Mouse (Mus musculus) kidney, adult 9 months (tissue): Measurements from ENCODE around the gene Spag9.
"Not testable (repeated sequence)": the region's sequence is repeated elsewhere in the genome, so short reads cannot be mapped to it uniquely, and the experiment has no call there.

Experiments used
- DNase-seq: peaks from one replicate; pipeline ENCODE4 v3.0.0; 2022

Gene Spag9

DNA sequence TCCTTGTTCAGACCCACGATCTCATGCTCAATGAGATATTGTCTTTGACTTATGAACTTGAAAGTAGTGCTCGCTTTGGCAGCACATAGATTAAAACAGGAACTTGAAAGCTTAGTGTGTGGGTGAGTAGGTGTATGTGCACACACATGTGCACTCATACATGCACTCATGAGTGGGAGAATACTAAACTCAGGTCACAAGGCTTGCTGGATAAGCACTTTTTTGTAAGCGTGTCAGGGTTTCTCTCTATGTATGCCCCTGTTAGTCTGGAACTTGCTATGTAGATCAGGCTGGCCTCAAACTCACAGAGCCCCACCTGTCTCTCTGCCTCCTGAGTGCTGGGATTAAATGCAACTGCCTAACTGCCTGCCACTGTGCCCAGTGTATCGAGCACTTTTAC lies 8.9 kb upstream of the Spag9 start:
- DNase-seq, result no peak

DNA sequence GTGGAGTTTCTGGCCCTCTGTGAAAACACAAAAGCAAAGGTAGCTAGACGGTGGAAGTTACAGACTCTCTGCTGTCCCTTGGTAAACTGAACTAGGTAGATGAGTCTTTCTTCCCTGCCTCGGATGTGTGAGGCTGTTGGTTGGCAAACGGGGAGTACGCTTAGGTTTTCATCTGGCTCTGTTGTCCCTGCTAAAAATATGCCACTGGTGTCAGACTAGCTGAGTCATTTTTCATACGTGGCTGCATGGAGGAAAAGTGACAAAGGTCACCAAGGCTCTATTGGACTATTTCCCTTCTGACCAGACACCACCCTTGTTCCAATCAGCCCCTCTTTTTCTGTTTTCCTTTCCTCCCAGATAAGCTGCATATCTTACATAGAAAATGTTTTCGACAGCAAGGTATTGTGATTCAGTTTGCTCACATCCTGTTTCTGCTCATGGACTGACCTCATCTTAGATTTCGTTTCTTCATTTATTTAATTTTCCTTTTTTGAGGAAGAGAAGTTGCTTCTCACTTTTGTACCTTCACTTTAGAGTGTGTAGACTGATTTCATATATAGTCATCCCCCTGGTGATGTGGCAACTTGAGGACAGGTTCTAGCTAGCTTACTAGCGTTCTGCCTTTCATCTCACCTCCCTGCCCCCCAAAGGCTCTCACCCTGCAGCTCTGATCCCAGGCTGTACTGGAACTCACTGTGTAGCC lies 8.1 kb upstream of the Spag9 start:
- peak; percentile 63 for DNase-seq

GRCm38 (mm10) chr11:93988328-93989062 lies 7.4 kb upstream of the Spag9 start:
- peak; percentile 76 for DNase-seq

DNA sequence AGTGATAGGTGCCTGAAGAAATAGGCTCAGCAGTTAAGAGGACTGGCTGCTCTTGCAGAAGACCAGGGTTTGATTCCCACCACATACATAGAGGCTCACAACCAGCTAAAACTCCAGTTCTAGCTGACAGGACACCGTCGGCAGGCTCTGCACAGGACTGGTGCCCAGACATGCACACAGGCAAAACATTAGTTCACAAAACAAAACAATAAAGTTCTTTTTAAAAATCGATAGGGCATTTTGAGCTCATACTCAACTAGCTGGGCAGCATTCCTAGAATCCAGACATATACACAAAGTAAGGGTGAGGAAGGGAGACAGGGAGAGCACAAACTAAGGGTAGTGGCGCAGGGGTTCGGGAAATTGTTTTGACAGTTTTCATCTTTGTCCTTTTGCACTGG lies 1.4 kb upstream of the Spag9 start:
- DNase-seq, result peak; percentile 27

GRCm38 (mm10) chr11:93995111-93995719 lies 676 bp upstream of the Spag9 start:
- DNase-seq, result peak; percentile 94

GRCm38 (mm10) chr11:93996306-93997140 lies 632 bp downstream of the Spag9 start:
- peak; percentile 63 for DNase-seq

DNA sequence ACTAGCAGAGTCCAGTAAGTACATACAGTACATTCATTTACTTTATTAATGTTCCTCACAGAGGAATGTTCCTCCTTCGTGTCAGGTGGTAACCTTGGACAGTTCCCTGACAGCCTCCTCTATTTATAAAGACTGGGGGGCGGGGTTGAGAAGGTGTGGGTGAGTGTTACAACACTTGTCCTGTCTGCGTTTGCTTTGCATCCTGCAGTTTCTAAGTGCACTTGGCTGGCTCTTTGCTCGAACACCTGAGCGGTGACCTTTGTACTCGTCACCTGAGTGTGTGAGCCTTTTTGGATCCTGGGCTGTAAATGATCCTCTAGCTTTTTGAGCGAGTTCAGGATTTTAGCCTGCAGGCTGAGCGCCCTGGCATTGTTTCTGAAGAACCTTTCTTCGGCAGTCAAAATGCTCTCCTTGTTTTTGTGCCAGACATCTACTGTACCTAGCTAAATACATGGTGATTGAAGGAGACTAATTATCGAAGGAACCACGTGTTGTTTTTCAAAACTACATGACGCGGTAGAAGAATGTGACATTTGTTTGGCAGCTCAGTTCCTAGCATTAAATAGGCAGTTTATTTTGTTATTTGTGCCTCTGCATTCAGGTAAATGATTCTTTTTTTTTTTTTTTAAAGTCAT lies 1.4 kb downstream of the Spag9 start:
- DNase-seq, result peak; percentile 97

GRCm38 (mm10) chr11:93999276-93999675 lies 3.4 kb downstream of the Spag9 start:
- DNase-seq, result peak; percentile 39

DNA sequence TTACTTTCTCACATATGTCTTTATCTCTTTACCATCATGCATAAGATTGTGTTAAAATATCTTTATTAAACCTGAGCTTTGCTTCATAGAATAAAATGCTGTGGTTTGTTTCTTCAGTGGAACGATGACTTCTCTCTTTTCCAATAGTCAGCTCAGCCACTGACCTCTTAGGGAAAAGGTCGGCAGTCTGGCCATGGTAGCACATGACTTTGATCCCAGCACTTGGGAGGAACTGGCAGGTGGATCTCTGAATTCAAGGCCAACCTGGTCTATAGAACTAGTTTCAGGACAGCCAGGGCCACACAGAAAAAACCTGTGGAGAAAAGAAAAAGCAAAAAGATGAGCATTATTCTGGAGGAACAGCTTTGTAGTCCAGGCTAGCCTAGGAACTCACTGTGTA lies 7.5 kb downstream of the Spag9 start:
- DNase-seq, result peak; percentile 31

DNA sequence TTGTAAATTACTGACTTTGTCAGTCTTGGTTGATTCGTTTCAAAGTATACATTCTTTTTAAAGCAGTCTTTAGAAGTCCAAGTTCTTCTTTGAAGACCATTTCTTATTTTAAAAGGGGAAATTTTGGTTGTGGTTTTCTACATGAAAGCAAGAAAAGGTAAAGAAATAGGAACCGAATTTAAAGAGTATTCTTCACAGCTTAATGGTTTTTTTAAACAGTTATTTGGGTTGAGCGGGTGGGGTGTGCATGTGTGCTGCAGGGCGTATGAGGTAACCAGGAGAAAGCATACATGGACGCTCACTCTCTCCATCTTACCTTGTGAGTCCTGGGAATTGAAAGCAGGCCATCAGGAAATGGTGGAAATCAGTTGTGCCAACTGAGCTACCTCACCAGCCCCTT lies 23.2 kb downstream of the Spag9 start:
- DNase-seq, result no peak

DNA sequence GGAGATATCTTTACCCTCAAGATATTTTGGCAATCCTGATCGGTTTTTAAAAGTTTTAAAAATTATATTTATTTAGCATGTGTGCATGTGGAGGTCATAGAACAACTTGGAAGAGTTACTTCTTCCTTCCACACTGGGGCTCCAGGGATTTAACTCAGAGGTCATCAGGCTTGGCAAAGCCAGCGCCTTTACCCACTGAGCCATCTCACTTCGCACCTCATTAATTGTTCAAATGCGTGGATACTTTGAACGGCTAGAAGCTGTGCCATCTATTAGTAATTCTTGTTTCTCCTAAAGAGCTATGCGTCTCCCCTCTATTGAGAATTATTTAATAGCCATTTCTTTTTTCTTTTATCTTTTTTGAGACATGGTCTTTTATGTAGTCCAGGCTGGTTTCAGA lies 24.5 kb downstream of the Spag9 start:
- DNase-seq, result no peak

DNA sequence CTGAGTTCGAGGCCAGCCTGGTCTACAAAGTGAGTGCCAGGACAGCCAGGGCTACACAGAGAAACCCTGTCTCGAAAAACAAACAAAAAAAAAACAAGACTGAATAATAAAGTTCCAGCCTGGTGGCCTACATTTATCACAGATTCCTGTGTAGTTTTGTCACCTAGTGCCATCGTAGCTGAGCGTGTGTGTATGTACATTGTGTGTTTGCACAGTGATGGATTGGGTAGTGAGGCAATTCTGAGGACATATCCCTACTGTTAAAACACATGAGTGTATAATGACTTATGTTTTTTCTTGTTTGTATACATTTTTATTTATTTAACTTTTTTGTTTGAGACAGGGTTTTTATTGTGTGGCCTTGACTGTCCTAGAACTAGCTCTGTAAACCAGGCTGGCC lies 30.4 kb downstream of the Spag9 start:
- no peak for DNase-seq

DNA sequence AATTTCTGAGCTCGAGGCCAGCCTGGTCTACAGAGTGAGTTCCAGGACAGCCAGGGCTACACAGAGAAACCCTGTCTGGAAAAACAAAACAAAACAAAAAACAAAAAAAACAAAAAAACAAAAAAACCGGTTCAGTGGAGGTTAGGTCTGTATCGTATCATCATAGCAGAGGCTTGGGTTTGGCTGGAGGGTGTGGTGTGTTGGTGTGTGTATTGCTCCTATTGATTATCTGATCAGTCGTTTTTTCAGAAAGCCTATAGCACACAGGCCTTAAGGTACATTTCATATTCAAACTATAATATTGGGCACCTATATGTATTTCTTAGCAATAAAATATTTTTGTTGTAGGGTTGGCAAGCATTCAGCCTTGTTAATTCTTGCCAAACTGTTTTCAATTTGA lies 36.2 kb downstream of the Spag9 start:
- no peak for DNase-seq

DNA sequence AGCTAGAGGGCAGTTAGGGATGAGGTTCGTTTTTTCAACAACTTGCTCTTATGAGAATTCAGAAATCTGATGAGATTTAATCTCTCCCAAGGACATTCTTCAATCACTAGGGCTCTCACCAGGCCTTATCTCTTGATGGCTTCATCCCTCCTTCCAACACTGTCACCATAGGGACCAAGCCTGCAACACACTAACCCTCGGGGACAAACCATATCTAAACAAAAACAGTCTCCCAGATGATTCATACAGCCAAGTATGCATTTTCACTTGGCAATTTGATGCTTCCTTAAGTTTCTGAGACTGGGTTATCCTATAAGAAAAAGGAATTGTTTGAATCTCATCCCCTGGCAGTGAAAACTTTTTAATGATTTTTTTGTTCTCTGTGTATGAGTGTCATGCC lies 37.1 kb downstream of the Spag9 start:
- no peak for DNase-seq

DNA sequence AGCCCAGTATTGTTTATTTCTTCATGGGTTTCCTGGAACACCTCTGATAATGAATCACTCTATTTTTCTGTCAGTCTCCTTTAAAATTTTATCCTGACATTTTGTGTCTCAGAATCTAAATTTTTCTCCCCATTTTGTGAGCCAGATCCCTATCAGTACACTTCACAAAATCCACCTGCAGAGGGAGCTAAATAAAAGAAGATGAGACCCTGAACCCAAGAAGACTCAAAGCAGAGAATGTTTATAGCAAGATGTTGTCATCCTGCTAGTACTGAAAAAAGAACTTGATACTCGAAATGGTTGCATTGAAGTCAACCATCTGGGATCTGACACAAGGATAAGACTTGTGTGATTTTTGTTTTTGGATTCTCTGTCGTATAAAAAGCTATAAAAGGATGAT lies 40.1 kb downstream of the Spag9 start:
- DNase-seq, result peak; percentile 28

- DNase-seq, result no peak
Observed at GRCm38 (mm10) chr11:94041475-94041874, 45.6 kb downstream of the Spag9 start.

GRCm38 (mm10) chr11:94042301-94042700 lies 46.4 kb downstream of the Spag9 start:
- DNase-seq, result not testable (repeated sequence)

DNA sequence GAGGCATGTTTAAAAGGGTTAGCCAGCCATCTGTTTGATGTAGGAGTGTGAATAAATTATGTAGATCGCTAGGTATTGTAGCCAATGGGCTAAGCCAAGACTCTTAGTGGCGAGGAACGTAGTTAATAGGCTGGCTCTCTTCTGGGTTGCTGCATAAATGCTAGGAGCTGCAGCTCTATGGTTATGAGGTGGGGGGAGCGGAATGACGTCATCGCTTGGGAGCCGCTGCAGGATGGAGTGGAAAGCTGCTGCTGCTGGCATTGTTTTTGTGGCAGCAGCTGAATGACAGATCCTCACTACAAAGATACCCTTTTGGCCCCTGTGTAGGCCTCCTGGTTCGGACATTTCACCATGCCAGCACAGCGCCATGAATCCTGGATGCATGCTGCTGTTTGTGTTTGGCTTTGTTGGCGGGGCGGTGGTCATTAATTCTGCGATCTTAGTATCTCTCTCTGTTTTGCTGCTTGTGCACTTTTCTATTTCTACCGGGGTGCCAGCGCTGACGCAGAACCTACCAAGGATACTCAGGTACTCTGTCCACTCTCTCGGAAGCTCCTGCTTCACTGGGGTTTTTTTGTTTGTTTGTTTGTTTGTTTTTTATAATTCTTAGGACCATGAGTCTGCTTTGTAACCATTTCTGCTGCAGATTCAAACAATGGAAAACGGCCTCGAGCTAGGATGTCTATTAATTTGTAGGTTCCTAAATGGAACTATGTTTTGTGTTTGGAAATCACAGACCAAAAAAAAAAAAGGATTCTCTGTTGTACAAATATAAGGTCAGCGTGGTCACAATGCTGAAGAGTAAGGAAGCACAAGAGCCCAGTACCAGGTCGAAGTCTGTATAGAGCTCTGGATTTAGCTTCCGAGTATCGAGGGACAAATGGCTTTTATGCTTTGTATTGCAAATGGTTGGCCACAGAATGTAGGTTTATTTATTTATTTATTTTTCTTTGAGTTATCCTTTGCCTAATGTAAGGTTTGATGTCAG lies 48.4 kb downstream of the Spag9 start:
- peak; percentile 78 for DNase-seq

DNA sequence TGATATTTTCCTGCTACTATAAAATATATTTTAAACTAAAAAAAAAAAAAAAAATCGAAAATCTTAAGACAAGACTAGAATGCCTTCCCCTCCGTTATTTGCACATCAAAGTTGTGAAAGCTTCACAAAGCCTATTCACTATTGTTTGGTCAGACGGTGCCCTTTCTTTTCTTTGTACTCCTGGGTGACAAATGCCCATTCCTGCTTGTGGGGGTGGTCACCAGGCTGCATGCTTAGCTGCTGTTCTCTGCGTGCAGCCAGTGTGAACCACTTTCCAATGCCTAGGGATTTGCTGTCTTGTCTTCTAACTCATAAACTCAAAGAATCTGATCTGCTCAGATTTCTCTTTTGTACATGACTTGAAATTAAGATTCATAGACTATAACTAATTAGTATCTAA lies 49.1 kb downstream of the Spag9 start:
- no peak for DNase-seq

DNA sequence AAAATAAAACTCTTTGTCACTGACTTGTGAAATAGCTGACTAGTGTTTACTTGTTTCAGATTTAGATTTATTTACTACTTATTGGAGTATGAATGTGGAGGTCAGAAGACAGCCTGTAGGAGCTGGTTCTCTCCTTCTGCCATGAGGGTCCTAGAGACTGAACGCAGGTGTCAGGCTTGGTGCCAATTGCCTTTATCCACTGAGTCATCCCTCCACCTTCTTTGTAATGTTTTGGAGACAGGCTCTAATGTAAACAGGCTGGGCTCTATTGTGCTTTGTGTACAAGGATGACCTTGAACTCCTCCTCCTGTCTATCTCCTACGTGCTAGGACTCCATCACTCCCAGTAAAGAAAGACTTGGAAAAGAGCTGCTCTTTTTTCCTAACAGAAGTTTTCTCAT lies 51.4 kb downstream of the Spag9 start:
- DNase-seq, result no peak

DNA sequence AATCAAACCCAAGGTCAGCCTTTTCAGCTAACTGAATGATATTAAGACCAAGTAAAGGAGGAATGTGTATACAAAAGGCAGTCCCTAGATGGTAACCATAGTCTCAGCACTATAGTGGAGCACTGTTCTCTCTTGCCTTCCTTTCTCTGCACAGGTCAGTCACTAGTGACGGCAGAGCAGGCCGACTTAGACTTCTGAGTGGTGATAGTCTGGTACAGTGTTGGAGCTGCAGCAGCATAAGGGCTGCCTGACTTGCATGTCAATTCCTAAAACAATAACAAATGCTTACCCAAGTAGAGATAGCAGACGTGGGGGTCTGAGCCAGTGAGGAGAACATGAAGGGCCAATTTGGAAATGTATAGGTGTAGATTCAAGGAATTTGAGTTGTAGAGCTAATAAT lies 58.3 kb downstream of the Spag9 start:
- no peak for DNase-seq

DNA sequence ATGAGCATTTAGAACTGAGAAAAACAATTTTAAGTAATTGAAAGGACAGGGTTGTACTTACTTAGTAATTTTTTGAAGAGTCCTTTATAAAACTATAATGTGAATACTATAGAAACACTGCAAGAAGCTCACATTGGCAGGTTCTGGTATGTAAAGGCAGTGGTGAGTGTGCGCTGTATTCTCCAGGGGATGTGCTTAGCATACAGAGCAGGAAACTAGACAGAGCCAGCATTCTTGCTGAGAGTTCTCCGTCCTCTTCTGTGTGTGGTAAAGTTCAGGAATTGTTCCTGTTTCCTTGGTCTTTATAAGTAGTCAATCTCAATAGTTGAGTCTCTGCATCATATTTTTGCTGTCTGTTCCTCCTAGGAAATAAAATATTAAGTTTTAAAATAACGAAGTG lies 59.0 kb downstream of the Spag9 start:
- DNase-seq, result no peak
